Mouse (Mus musculus): Measurements from ENCODE around the gene Samd4. TPM values are rescaled to one million over a fixed set of nuclear protein-coding genes. Genes with fewer than 3 reads are reported as not detected.

Gene Samd4
- polyA plus RNA-seq, 1 experiment from 2014 or later, result 0.34 TPM

DNA sequence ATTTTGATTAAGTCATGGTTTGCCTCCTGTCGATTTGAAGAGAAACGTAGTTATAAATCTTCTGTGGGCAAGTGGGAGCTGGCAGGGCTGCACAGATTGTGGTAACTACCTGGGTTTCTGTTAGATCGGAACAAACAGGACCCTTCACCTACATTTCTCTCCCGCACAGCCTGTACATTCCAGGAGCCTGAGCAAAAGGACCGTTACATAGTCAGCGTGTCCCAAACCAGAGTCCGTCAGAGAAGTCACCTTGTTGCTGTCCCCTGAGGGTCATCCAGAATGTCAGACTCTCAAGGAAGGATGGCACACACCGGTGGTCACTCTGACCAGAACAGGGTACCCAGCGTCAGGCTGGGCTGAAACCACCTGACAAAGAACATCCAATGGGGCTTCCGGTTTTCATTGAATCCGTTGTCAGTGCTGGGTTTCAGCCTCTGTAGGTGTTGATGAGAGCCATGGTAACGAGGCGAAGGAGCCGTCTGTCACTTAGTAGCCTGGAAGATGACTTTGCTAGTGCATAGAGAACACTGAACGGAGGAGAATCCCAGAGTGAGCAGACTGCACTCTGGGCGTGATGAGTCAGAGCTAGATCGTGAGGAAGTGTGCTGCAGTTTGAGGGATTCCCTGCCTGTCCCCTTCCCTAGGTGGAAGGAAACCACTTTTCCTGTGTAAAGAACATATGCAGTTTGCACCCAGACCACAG lies 98.2 kb downstream of the Samd4 start:
- H3K4me1 ChIP-seq (ENCODE audit: insufficient read depth), result no peaks in the 10 kb centered on the region
- H3K4me3 ChIP-seq (ENCODE audit: low read depth, low read length), result no peak overlapping the region
- TF ChIP-seq EP300 (IDR thresholded peaks at IDR 0.05; ENCODE audit: low read depth), result no peak
- no peaks in the 10 kb centered on the region for H3K36me3 ChIP-seq (replicated peaks; ENCODE audit: insufficient read depth, low read length)
- 48% methylated on average over 17 of the region's 17 CpGs for WGBS (ENCODE audit: insufficient replicate concordance)
- H3K27me3 ChIP-seq (ENCODE audit: insufficient read depth, low read length), result no peaks in the 10 kb centered on the region
- no peak overlapping the region for H3K4me2 ChIP-seq (ENCODE audit: low read depth, low read length)
- no peak overlapping the region for H3K9ac ChIP-seq (replicated peaks)
- H3K27ac ChIP-seq (ENCODE audit: low read depth), result no peak overlapping the region
- no peak for DNase-seq
- ATAC-seq, result peak; percentile 83
- H3K9me3 ChIP-seq (ENCODE audit: low read length), result no peaks in the 10 kb centered on the region

DNA sequence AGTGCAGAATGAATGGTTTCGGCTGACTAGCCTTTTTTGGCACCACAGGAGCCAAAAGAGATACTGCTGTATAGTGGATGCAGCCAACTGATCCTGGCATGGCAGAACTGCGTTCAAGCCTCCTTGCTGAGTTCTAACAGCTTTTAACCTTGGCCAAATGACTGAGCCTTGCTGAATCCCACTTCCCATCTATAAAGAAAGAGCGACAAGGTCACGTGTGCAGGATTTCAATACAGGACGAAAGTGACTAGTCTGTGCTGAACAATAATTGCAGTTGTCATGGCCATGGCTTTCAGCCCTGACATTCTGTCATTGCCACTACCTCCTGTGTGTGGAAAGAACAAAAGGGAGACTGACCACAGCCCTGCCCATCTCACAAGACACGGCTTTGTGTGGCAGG lies 99.5 kb downstream of the Samd4 start:
- H3K4me3 ChIP-seq (ENCODE audit: low read depth, low read length), result no peak overlapping the region
- H3K27ac ChIP-seq (ENCODE audit: low read depth), result no peak overlapping the region
- no peak overlapping the region for H3K9ac ChIP-seq (replicated peaks)
- no peak for TF ChIP-seq CTCF (IDR thresholded peaks at IDR 0.05; ENCODE audit: low read depth)
- no peak for TF ChIP-seq EP300 (IDR thresholded peaks at IDR 0.05; ENCODE audit: low read depth)
- H3K9me3 ChIP-seq (ENCODE audit: low read length), result no peaks in the 10 kb centered on the region
- DNase-seq (no peak), ATAC-seq (no peak)
- H3K4me2 ChIP-seq (ENCODE audit: low read depth, low read length), result no peak overlapping the region
- 66% methylated on average over 6 of the region's 6 CpGs for WGBS (ENCODE audit: insufficient replicate concordance)
- H3K36me3 ChIP-seq (replicated peaks; ENCODE audit: insufficient read depth, low read length), result no peaks in the 10 kb centered on the region
- no peaks in the 10 kb centered on the region for H3K4me1 ChIP-seq (ENCODE audit: insufficient read depth)
- no peaks in the 10 kb centered on the region for H3K27me3 ChIP-seq (ENCODE audit: insufficient read depth, low read length)

DNA sequence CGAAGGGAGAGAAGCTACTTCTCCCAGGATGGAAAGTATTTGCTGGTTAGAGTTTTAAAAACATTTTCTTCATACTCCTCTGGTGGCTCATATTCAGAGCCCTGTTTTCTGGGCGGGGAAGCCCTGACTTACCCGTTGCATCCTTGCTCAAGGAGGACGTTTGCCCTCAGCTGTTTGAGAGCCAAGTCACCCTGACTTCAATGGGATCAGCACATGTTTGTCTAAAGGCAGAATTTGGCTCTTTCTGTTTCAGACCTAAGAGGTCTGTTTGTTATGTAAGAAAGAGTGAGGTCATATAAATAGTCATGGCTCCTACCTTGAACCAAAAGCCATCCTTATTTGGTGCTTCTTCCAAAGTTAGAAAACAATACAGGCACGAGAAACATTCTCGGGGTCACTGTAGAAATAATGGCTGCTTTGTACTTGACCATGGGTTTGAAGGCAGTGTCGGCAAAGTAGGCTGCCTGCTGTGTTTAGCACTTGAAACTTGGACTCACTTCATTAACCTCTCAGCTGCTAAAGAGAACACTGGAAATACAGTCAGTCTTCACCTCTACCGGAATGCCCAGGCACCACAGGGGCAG lies 102.0 kb downstream of the Samd4 start:
- no peak for TF ChIP-seq EP300 (IDR thresholded peaks at IDR 0.05; ENCODE audit: low read depth)
- 71% methylated on average over 8 of the region's 8 CpGs for WGBS (ENCODE audit: insufficient replicate concordance)
- no peak for ATAC-seq

DNA sequence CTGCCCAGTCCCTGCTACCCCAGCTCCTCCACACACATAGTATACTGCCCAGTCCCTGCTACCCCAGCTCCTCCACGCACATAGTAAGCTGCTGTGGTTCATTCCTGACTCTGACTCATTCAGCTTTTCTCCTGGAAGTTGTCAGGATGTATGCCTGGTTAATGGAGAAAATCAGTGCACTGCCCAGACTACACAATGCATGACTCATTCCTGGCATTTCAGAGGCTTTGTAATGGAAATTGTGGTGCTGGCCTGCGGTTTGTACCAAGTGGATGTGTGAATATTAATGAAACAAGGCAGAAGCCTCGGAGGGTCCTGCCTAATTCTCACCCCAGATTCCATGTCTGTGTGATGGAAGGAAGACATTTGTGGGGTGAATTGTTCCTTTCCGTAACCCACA lies 107.0 kb downstream of the Samd4 start:
- TF ChIP-seq EP300 (IDR thresholded peaks at IDR 0.05; ENCODE audit: low read depth), result no peak
- no peak for TF ChIP-seq CTCF (IDR thresholded peaks at IDR 0.05; ENCODE audit: low read depth)
- no peaks in the 10 kb centered on the region for H3K27me3 ChIP-seq (ENCODE audit: insufficient read depth, low read length)
- no peaks in the 10 kb centered on the region for H3K36me3 ChIP-seq (replicated peaks; ENCODE audit: insufficient read depth, low read length)
- H3K9ac ChIP-seq (replicated peaks), result no peak overlapping the region
- no peak overlapping the region for H3K4me3 ChIP-seq (ENCODE audit: low read depth, low read length)
- WGBS (ENCODE audit: insufficient replicate concordance), result 51% methylated on average over 4 of the region's 4 CpGs
- no peaks in the 10 kb centered on the region for H3K4me1 ChIP-seq (ENCODE audit: insufficient read depth)
- no peak for ATAC-seq
- no peaks in the 10 kb centered on the region for H3K9me3 ChIP-seq (ENCODE audit: low read length)
- H3K4me2 ChIP-seq (ENCODE audit: low read depth, low read length), result no peak overlapping the region
- DNase-seq, result no peak
- no peak overlapping the region for H3K27ac ChIP-seq (ENCODE audit: low read depth)

More for the DNA sequence above, 102.0 kb downstream of the Samd4 start:
- Histone ChIP-seq H3K27ac (ENCODE audit: low read depth) (no peak overlapping the region), H3K4me2 (ENCODE audit: low read depth, low read length) (no peak overlapping the region), H3K27me3 (ENCODE audit: insufficient read depth, low read length) (no peaks in the 10 kb centered on the region), H3K9ac (replicated peaks) (no peak overlapping the region), H3K9me3 (ENCODE audit: low read length) (no peaks in the 10 kb centered on the region), H3K36me3 (replicated peaks; ENCODE audit: insufficient read depth, low read length) (no peaks in the 10 kb centered on the region), H3K4me1 (ENCODE audit: insufficient read depth) (no peaks in the 10 kb centered on the region), H3K4me3 (ENCODE audit: low read depth, low read length) (no peak overlapping the region)
- DNase-seq, result no peak

DNA sequence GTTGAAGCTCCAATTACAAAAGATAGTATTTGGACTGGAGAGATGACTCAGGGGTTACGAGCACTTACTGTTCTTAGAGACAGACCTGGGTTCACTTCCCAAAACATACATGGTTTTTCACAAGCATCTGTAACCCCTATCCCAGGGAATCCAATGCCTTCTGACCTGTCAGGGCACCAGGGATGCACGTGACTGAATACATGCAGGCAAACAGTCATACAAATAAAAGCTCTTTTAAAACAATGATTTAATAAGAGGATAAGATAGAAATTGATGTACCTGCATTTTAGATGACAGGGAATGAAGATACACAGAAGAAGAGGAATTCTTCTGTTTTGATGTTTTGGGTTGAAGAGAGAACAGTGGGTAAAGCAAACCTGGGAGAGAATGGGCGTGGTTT lies 107.8 kb downstream of the Samd4 start:
- no peaks in the 10 kb centered on the region for H3K4me1 ChIP-seq (ENCODE audit: insufficient read depth)
- no peak overlapping the region for H3K4me3 ChIP-seq (ENCODE audit: low read depth, low read length)
- H3K27ac ChIP-seq (ENCODE audit: low read depth), result no peak overlapping the region
- no peak overlapping the region for H3K4me2 ChIP-seq (ENCODE audit: low read depth, low read length)
- 77% methylated on average over 3 of the region's 3 CpGs for WGBS (ENCODE audit: insufficient replicate concordance)
- DNase-seq, result no peak
- ATAC-seq, result no peak
- H3K9me3 ChIP-seq (ENCODE audit: low read length), result no peaks in the 10 kb centered on the region
- H3K36me3 ChIP-seq (replicated peaks; ENCODE audit: insufficient read depth, low read length), result no peaks in the 10 kb centered on the region
- no peaks in the 10 kb centered on the region for H3K27me3 ChIP-seq (ENCODE audit: insufficient read depth, low read length)
- TF ChIP-seq CTCF (IDR thresholded peaks at IDR 0.05; ENCODE audit: low read depth), result no peak
- no peak for TF ChIP-seq EP300 (IDR thresholded peaks at IDR 0.05; ENCODE audit: low read depth)
- H3K9ac ChIP-seq (replicated peaks), result no peak overlapping the region

DNA sequence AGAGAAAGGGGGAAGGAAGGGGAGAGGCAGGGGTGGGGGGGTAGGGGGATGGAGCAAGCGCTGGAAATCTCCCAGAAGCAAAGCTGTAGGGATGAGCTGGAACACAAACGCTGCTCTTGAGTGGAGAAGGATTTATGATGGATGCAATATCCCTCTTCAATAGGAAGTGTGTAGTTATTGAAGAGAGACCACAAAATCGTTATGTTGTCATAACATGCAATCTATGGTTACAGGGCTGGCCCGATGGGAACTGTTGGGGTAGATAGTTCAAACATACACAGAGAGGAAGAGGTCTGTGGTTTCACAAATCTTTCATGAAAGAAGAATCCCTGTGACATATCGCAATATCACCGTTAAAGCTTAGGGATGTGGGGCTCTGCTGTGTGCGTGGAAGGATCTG lies 112.0 kb downstream of the Samd4 start:
- Histone ChIP-seq H3K9ac (replicated peaks) (no peak overlapping the region), H3K4me1 (ENCODE audit: insufficient read depth) (no peaks in the 10 kb centered on the region), H3K27ac (ENCODE audit: low read depth) (no peak overlapping the region), H3K4me2 (ENCODE audit: low read depth, low read length) (no peak overlapping the region), H3K9me3 (ENCODE audit: low read length) (no peaks in the 10 kb centered on the region), H3K36me3 (replicated peaks; ENCODE audit: insufficient read depth, low read length) (no peaks in the 10 kb centered on the region), H3K4me3 (ENCODE audit: low read depth, low read length) (no peak overlapping the region), H3K27me3 (ENCODE audit: insufficient read depth, low read length) (no peaks in the 10 kb centered on the region)
- ATAC-seq (no peak), DNase-seq (no peak)
- WGBS (ENCODE audit: insufficient replicate concordance), result 32% methylated on average over 7 of the region's 7 CpGs
- TF ChIP-seq CTCF (IDR thresholded peaks at IDR 0.05; ENCODE audit: low read depth) (no peak), EP300 (IDR thresholded peaks at IDR 0.05; ENCODE audit: low read depth) (no peak)
